Mouse (Mus musculus): Measurements from ENCODE around the gene Arhgap10. TPM values are rescaled to one million over a fixed set of nuclear protein-coding genes. Genes with fewer than 3 reads are reported as not detected.
A peak's percentile ranks its signal among the peaks of the same experiment; 100 is the strongest.

Arhgap10 gene
- total RNA-seq, 2 experiments from 2014 or later = 48.3 to 52.2 TPM

GRCm38 (mm10) chr8:77451466-77452382, 66.0 kb downstream of the Arhgap10 start:
- no peak for DNase-seq
- intact Hi-C loops (cut with DNase I) = no loop called here

GRCm38 (mm10) chr8:77451052-77451451, 66.7 kb downstream of the Arhgap10 start:
- intact Hi-C loops (cut with DNase I) = no loop called here
- no peak for DNase-seq

GRCm38 (mm10) chr8:77446294-77446693, 71.5 kb downstream of the Arhgap10 start:
- DNase-seq = no peak
- intact Hi-C loops (cut with DNase I) = no loop called here

- DNase-seq = no peak
- intact Hi-C loops (cut with DNase I) = no loop called here
These were observed 72.1 kb downstream of the Arhgap10 start for GRCm38 (mm10) chr8:77445642-77446041.

GRCm38 (mm10) chr8:77444166-77444870, 73.4 kb downstream of the Arhgap10 start:
- intact Hi-C loops (cut with DNase I) = no loop called here
- peak; percentile 66 to 90 for DNase-seq

GRCm38 (mm10) chr8:77442452-77442851, 75.3 kb downstream of the Arhgap10 start:
- intact Hi-C loops (cut with DNase I) = no loop called here
- DNase-seq = no peak

- intact Hi-C loops (cut with DNase I) = no loop called here
- no peak for DNase-seq
These were observed 76.8 kb downstream of the Arhgap10 start for GRCm38 (mm10) chr8:77440913-77441312.

GRCm38 (mm10) chr8:77440324-77440880, 77.4 kb downstream of the Arhgap10 start:
- peak in 1 of 2 experiments; percentile 33 for DNase-seq
- intact Hi-C loops (cut with DNase I) = no loop called here

GRCm38 (mm10) chr8:77439670-77440069, 78.1 kb downstream of the Arhgap10 start:
- intact Hi-C loops (cut with DNase I) = no loop called here
- no peak for DNase-seq

- no peak for DNase-seq
- intact Hi-C loops (cut with DNase I) = no loop called here
These were observed 79.8 kb downstream of the Arhgap10 start for GRCm38 (mm10) chr8:77437807-77438493.

- intact Hi-C loops (cut with DNase I) = no loop called here
- no peak for DNase-seq
These were observed 81.5 kb downstream of the Arhgap10 start for GRCm38 (mm10) chr8:77436013-77436990.

GRCm38 (mm10) chr8:77433221-77433620, 84.5 kb downstream of the Arhgap10 start:
- intact Hi-C loops (cut with DNase I) = no loop called here
- no peak for DNase-seq

GRCm38 (mm10) chr8:77432726-77433125, 85.0 kb downstream of the Arhgap10 start:
- no peak for DNase-seq
- intact Hi-C loops (cut with DNase I) = no loop called here

- intact Hi-C loops (cut with DNase I) = no loop called here
- DNase-seq = no peak
These were observed 89.3 kb downstream of the Arhgap10 start for GRCm38 (mm10) chr8:77428420-77428819.

- no peak for DNase-seq
- intact Hi-C loops (cut with DNase I) = no loop called here
These were observed 89.7 kb downstream of the Arhgap10 start for GRCm38 (mm10) chr8:77428015-77428414.

GRCm38 (mm10) chr8:77427438-77427837, 90.3 kb downstream of the Arhgap10 start:
- no peak for DNase-seq
- intact Hi-C loops (cut with DNase I) = no loop called here

- intact Hi-C loops (cut with DNase I) = no loop called here
- DNase-seq = no peak
These were observed 93.9 kb downstream of the Arhgap10 start for GRCm38 (mm10) chr8:77423850-77424249.

GRCm38 (mm10) chr8:77422632-77423252, 95.0 kb downstream of the Arhgap10 start:
- intact Hi-C loops (cut with DNase I) = no loop called here
- DNase-seq = no peak

- intact Hi-C loops (cut with DNase I) = no loop called here
- no peak for DNase-seq
These were observed 96.2 kb downstream of the Arhgap10 start for GRCm38 (mm10) chr8:77421596-77421995.
